Mouse (Mus musculus) 3T3-L1 (cell line): Measurements from ENCODE around the gene Stip1.
A peak's percentile ranks its signal among the peaks of the same experiment; 100 is the strongest.
"Not testable (repeated sequence)": the region's sequence is repeated elsewhere in the genome, so short reads cannot be mapped to it uniquely, and the experiment has no call there.

Experiments
- DNase-seq: peaks from one replicate; pipeline ENCODE4 v3.0.0-alpha.2; 2015; ENCODE audit warnings: low read depth, low spot score

The Stip1 gene

GRCm38 (mm10) chr19:7017541-7018457 is 22.0 kb downstream of the Stip1 start:
- no peak for DNase-seq

- no peak for DNase-seq
Measured at GRCm38 (mm10) chr19:7014481-7015135, 25.2 kb downstream of the Stip1 start.

- no peak for DNase-seq
Measured at GRCm38 (mm10) chr19:7013984-7014383, 25.8 kb downstream of the Stip1 start.

GRCm38 (mm10) chr19:7012426-7012825 is 27.3 kb downstream of the Stip1 start:
- no peak for DNase-seq

- no peak for DNase-seq
Measured at GRCm38 (mm10) chr19:7006892-7007593, 32.7 kb downstream of the Stip1 start.

- DNase-seq: no peak
Measured at GRCm38 (mm10) chr19:6999360-7000063, 40.3 kb downstream of the Stip1 start.

- no peak for DNase-seq
Measured at GRCm38 (mm10) chr19:6997721-6998290, 42.0 kb downstream of the Stip1 start.

GRCm38 (mm10) chr19:6996006-6996405 is 43.8 kb downstream of the Stip1 start, which contains the start of the genes Nudt22 and Trpt1:
Nudt22 (minus strand) TSS chr19:6996117.
Trpt1 (plus strand) TSS chr19:6996131.
- peak; percentile 96 for DNase-seq

GRCm38 (mm10) chr19:6995255-6995991 is 44.3 kb downstream of the Stip1 start:
- DNase-seq: peak; percentile 33

- no peak for DNase-seq
Measured at GRCm38 (mm10) chr19:6994489-6994888, 45.3 kb downstream of the Stip1 start.

- DNase-seq: no peak
Measured at GRCm38 (mm10) chr19:6994002-6994401, 45.8 kb downstream of the Stip1 start.

GRCm38 (mm10) chr19:6993011-6993770 is 46.6 kb downstream of the Stip1 start:
- no peak for DNase-seq

GRCm38 (mm10) chr19:6992011-6992858 is 47.5 kb downstream of the Stip1 start, which contains the start of gene Dnajc4:
Dnajc4 (minus strand) TSS chr19:6992572.
- peak; percentile 99 for DNase-seq

GRCm38 (mm10) chr19:6991166-6991565 is 48.6 kb downstream of the Stip1 start:
- DNase-seq: not testable (repeated sequence)

- no peak for DNase-seq
Measured at GRCm38 (mm10) chr19:6990712-6991111, 49.1 kb downstream of the Stip1 start.

- DNase-seq: no peak
Measured at GRCm38 (mm10) chr19:6989251-6989650, 50.5 kb downstream of the Stip1 start.

- peak; percentile 56 for DNase-seq
Measured at GRCm38 (mm10) chr19:6987904-6988285, 51.9 kb downstream of the Stip1 start.

- DNase-seq: peak; percentile 49
Measured at GRCm38 (mm10) chr19:6987061-6987903, 52.5 kb downstream of the Stip1 start, which contains the start of gene Vegfb. Vegfb (minus strand) TSS chr19:6987651.
